ENCODE assay signal across 8 mouse cellular contexts in the genomic region with DNA sequence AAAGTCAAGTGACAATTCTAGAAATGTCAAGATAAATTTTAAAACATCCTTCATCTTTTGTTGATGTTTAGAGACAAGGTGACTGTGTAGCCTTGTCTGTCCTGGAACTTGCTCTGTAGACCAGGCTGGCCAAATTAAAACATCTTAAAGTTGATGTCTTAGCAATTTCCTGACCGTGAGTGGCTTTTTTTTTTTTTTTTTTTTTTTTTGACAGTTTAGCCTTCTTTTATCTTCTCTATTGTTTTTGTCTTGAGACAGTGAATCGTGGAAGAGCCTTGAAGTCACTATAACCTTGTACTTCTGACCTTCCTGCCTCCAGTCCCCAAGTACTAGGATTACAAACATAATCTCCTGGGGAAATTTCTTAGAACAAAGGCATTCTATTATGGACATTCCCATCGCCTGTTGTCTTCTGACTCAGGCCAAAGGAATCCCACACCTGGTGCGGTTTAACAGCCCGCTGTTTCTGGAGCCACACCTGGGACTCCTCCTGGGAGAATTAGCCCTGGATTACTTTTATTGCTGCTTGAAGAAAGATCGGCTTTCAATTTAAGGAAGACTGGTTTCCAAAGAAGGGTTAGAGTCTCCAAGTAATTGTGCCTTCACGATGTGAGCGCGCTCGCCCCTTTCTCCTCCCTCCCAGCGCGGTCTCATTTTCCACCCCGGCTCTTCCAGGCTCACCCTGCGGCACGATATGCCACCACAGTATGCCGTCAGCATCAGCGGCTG. TPM values are rescaled to one million over a fixed set of nuclear protein-coding genes. Genes with fewer than 3 reads are reported as not detected.
DNase-seq lines count a peak whose midpoint lies in the region; ATAC-seq and TF ChIP-seq lines count a peak whose summit lies in the region.

No protein-coding gene starts in this region.

- H3K4me3 ChIP-seq in heart, embryonic 11.5 days (ENCODE audit: low read depth, low read length), result 0 out of 2 replicates have a peak overlapping the region, but pooled peaks have one; percentile 3
- H3K4me3 ChIP-seq in ES-E14 (ENCODE audit: insufficient read depth in 1 of 2, low read depth in 1 of 2, low read length in 2 of 2, poor library complexity in 1 of 2, severe bottlenecking in 1 of 2), result no peak overlapping the region
- no peak overlapping the region for H3K4me3 ChIP-seq in hindbrain, embryonic 10.5 days
- peak overlapping the region; percentile 11; the same call in 1 of the 2 replicates for H3K4me3 ChIP-seq in midbrain, embryonic 10.5 days

- peaks cover 3% of the 10 kb centered on the region for H3K4me1 ChIP-seq in heart, embryonic 11.5 days (ENCODE audit: control insufficient read depth, insufficient read depth, low read length)
- H3K4me1 ChIP-seq in ES-E14 (ENCODE audit: control insufficient read depth in 2 of 2, insufficient read depth in 2 of 2, low read length in 2 of 2, poor library complexity in 1 of 2), result peaks cover 14 to 15% of the 10 kb centered on the region in 2 experiments
- H3K4me1 ChIP-seq in hindbrain, embryonic 10.5 days (replicated peaks), result peaks cover 11% of the 10 kb centered on the region; the same call in 1 of the 2 replicates
- H3K4me1 ChIP-seq in midbrain, embryonic 10.5 days, result peaks cover 19% of the 10 kb centered on the region

- H3K27ac ChIP-seq in heart, embryonic 11.5 days (ENCODE audit: low read depth, low read length), result no peak overlapping the region
- H3K27ac ChIP-seq in ES-E14 (ENCODE audit: insufficient read depth, low read depth, low read length, poor library complexity, severe bottlenecking), result peak overlapping the region; percentile 82
- no peak overlapping the region for H3K27ac ChIP-seq in hindbrain, embryonic 10.5 days
- H3K27ac ChIP-seq in midbrain, embryonic 10.5 days (replicated peaks), result no peak overlapping the region

- WGBS in heart, embryonic 11.5 days (ENCODE audit: insufficient replicate concordance), result 16% methylated on average over 17 of the region's 17 CpGs
- WGBS in hindbrain, embryonic 10.5 days, result 18% methylated on average over 17 of the region's 17 CpGs
- 7% methylated on average over 17 of the region's 17 CpGs for WGBS in midbrain, embryonic 10.5 days

- no peak for DNase-seq in heart, adult 8-10 months (ENCODE audit: low spot score)
- peak; percentile 74 for DNase-seq in ES-E14 (ENCODE audit: low read depth, low spot score)
- DNase-seq in hindbrain, embryonic 10.5 days (ENCODE audit: low spot score), result peak; percentile 18
- DNase-seq in midbrain, embryonic 10.5 days (ENCODE audit: low spot score), result no peak
- no peak for DNase-seq in thymus, postnatal 0 days (ENCODE audit: low spot score)
- no peak for DNase-seq in layer of hippocampus, adult 9-11 months

- H3K4me2 ChIP-seq in heart, embryonic 11.5 days, result peak overlapping the region; percentile 53

- in situ Hi-C loops in ES-E14 (cut with MboI; ENCODE audit: low sequenced_read_pairs in 2 of 2, unreplicated experiment in 2 of 2), result no loop called here

- 0 out of 2 replicates have a peak overlapping the region, but pooled peaks have one; percentile 31 for H3K9ac ChIP-seq in heart, embryonic 11.5 days (ENCODE audit: low read depth, low read length)
- H3K9ac ChIP-seq in ES-E14 (ENCODE audit: insufficient read depth, low read depth, low read length, poor library complexity, severe bottlenecking), result no peak overlapping the region

- no peaks in the 10 kb centered on the region for H3K36me3 ChIP-seq in heart, embryonic 11.5 days (ENCODE audit: control insufficient read depth, insufficient read depth, low read length)
- H3K36me3 ChIP-seq in ES-E14 (ENCODE audit: control insufficient read depth, insufficient read depth, low read length, poor library complexity, severe bottlenecking), result no peaks in the 10 kb centered on the region
- no peaks in the 10 kb centered on the region for H3K36me3 ChIP-seq in hindbrain, embryonic 10.5 days
- no peaks in the 10 kb centered on the region for H3K36me3 ChIP-seq in midbrain, embryonic 10.5 days

- H3K27me3 ChIP-seq in heart, embryonic 11.5 days (ENCODE audit: control insufficient read depth, insufficient read depth, low read length), result no peaks in the 10 kb centered on the region
- H3K27me3 ChIP-seq in hindbrain, embryonic 10.5 days (ENCODE audit: insufficient read depth, poor library complexity, severe bottlenecking), result 0 out of 2 replicates have a peak, but pooled peaks cover 5% of the 10 kb centered on the region
- peaks cover 6% of the 10 kb centered on the region for H3K27me3 ChIP-seq in midbrain, embryonic 10.5 days (ENCODE audit: low read depth, poor library complexity, severe bottlenecking)

- no peak for ATAC-seq in heart, embryonic 11.5 days (replicated peaks; ENCODE audit: insufficient number of reproducible peaks, low FRiP score, low TSS enrichment)
- ATAC-seq in erythroblast, adult 5-6 weeks (replicated peaks; ENCODE audit: low FRiP score, poor library complexity, severe bottlenecking), result no peak

- H3K9me3 ChIP-seq in heart, embryonic 11.5 days (replicated peaks; ENCODE audit: control insufficient read depth, low read length), result no peaks in the 10 kb centered on the region
- H3K9me3 ChIP-seq in ES-E14 (ENCODE audit: control insufficient read depth, insufficient read depth, low read depth, low read length), result no peaks in the 10 kb centered on the region
- H3K9me3 ChIP-seq in hindbrain, embryonic 10.5 days, result no peaks in the 10 kb centered on the region
- H3K9me3 ChIP-seq in midbrain, embryonic 10.5 days (replicated peaks), result no peaks in the 10 kb centered on the region

TF ChIP-seq in ES-E14, 5 proteins besides CTCF, POLR2A, EP300 and RAD21:
- TF ChIP-seq MAFK (IDR thresholded peaks at IDR 0.05; ENCODE audit: insufficient read depth, low read depth, low read length) (no peak), CHD2 (IDR thresholded peaks at IDR 0.05; ENCODE audit: low read depth, low read length) (peak; percentile 63), ZNF384 (IDR thresholded peaks at IDR 0.05; ENCODE audit: low read depth, low read length) (peak; percentile 96)

RNA-seq across cellular contexts. Expression of a gene that starts 6.3 kb away (rescaled TPM):
- polyA plus RNA-seq in heart, embryonic 11.5 days (2014; fragmentation: Nextera tagmentation; extraction: Ambion mirVana), result 28.5 and 31.7 TPM in 2 replicates
- 10 to 100 TPM; 58.9 to 68.6 (median 63.2) TPM for total RNA-seq in heart, adult 8-10 months (2022)
- total RNA-seq in ES-E14 (2012; rRNA removed), result 12.8 and 13.5 TPM in 2 replicates
- polyA plus RNA-seq in hindbrain, embryonic 10.5 days (2016; fragmentation: Nextera tagmentation; extraction: Ambion mirVana), result 15.6 and 16.3 TPM in 2 replicates
- polyA plus RNA-seq in midbrain, embryonic 10.5 days (2016; fragmentation: Nextera tagmentation; extraction: Ambion mirVana), result 17.2 and 17.5 TPM in 2 replicates
- polyA plus RNA-seq in thymus, postnatal 0 days (2015; fragmentation: Nextera tagmentation; extraction: Ambion mirVana), result 11.7 and 14.8 TPM in 2 replicates
- total RNA-seq in erythroblast, adult 5-6 weeks (2015; ENCODE audit: low replicate concordance), result 162 and 177 TPM in 2 replicates
- 292 and 295 TPM in 2 replicates for total RNA-seq in erythroblast, adult 5-6 weeks (2017; ENCODE audit: low replicate concordance)

RNA-seq across cellular contexts. Expression of a gene that starts 45.6 kb away (rescaled TPM):
- 51.5 and 54.2 TPM in 2 replicates for polyA plus RNA-seq in heart, embryonic 11.5 days (2014; fragmentation: Nextera tagmentation; extraction: Ambion mirVana)
- 10 to 100 TPM; 34.0 to 46.3 (median 40.7) TPM for total RNA-seq in heart, adult 8-10 months (2022)
- 72.5 and 83.1 TPM in 2 replicates for total RNA-seq in ES-E14 (2012; rRNA removed)
- polyA plus RNA-seq in hindbrain, embryonic 10.5 days (2016; fragmentation: Nextera tagmentation; extraction: Ambion mirVana), result 33.8 and 40.5 TPM in 2 replicates
- polyA plus RNA-seq in midbrain, embryonic 10.5 days (2016; fragmentation: Nextera tagmentation; extraction: Ambion mirVana), result 43.2 and 47.5 TPM in 2 replicates
- 27.5 and 29.4 TPM in 2 replicates for polyA plus RNA-seq in thymus, postnatal 0 days (2015; fragmentation: Nextera tagmentation; extraction: Ambion mirVana)
- 11.5 and 13.6 TPM in 2 replicates for total RNA-seq in erythroblast, adult 5-6 weeks (2015; ENCODE audit: low replicate concordance)
- 6.0 and 8.3 TPM in 2 replicates for total RNA-seq in erythroblast, adult 5-6 weeks (2017; ENCODE audit: low replicate concordance)

Comparison
In these comparisons a context has a peak if more than half of its experiments do, and no peak if none do; other contexts are left out.
1. H3K4me3 ChIP-seq: peak in heart, embryonic 11.5 days (single experiment) and midbrain, embryonic 10.5 days (single experiment); none in ES-E14 (0 of 2) and hindbrain, embryonic 10.5 days (single experiment).
2. DNase-seq: peak in ES-E14 (single experiment) and hindbrain, embryonic 10.5 days (single experiment); none in heart, adult 8-10 months (single experiment), midbrain, embryonic 10.5 days (single experiment), thymus, postnatal 0 days (single experiment) and layer of hippocampus, adult 9-11 months (single experiment).